Mouse (Mus musculus): Measurements from ENCODE around the gene Zfp423.
"Not testable (repeated sequence)": the region's sequence is repeated elsewhere in the genome, so short reads cannot be mapped to it uniquely, and the experiment has no call there.

The Zfp423 gene

DNA sequence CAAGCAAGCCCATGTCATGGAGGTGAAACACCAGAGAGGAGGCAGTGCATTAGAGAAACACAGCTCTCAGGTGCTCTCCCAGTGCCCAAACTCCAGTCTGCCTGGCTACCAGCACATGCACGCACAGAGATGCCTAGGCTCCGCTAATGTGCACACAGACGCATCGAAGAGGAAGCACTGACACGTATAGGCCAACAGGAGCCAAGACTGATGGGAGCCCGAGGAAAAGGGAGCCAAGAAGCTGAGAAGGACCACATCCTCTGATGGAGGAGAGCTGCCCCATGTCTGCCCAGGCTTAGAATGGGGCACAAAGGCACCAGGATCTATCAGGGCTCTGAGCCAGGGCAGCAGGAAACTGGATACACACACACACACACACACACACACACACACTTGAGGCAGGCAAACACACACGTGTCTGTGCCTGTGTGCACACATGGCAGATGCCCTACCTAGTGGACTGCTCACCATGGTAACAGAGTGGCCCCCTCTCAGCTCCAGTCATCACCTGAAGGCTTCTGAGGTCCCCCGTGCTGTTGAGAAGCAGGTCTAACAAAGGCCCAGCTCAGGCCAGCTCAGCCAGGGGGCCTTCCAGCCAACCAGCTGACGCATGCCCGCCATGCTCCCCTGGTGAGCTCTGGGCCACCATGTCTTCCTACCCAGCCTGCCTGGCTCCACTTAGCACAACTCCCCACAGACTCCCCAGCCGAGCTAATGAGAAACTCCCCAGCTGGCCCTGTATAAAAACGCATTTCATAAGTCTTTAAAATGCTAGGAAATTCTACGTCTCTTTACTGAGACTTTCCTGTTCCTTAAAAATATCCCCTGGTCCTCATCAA is 64.0 kb downstream of the Zfp423 start:
- DNase-seq = no peak

DNA sequence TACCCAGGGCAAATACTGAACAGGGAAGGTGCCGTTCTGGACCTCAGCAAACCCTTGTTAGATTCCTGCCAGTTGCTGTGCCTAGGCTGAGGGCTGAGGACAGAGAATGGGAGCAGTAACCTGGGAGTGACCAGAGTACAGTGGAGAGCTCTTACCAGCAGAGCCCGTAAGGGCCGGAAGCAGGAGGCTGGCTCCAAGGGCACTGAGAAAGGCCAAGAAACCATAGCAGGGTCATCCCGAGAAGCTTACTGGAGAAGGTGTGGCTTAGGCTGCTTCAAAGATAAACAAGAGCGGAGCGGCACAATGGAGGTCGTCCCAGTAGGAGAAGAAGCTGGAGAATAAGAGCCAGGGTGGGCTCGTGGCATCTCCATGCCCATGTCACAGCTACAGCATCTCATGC is 65.1 kb downstream of the Zfp423 start:
- DNase-seq = no peak

DNA sequence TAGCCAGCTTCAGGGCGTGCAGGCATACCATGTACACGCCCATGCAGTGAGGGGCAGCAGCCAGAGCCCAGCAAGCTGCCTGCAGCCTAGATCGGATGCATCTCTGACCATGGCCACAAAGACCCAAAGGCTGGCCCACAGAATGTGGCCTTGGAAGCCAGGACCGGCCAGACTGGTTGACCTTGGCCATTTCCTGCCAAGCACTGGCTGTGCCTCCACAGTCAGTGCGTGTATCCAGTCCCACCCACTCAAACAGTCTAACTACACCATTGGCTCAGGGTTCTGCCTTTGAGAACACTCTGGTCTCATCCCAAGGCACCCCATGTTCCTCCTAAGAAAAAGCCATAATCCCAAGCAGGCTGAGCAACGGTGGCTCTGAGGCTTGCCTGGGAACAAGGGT is 65.8 kb downstream of the Zfp423 start:
- no peak for DNase-seq

DNA sequence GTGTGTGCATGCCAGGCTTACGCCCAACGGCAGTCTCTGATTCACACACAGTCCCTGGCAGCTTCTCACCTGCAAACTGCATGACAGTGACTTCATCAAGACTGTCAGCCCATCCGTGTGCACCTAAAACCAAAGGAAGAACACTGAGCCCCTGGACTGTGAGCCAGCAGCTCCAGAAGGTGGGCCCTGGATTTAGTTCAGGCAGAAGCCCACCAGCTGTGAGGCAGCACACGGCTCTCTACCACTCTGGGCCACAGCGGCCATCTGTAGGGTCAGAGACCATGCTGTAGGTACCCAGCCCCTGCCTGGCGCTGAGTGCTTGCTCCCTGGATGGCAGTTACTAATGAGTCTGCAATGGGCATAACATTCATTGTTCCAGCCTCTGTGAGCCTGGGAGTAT is 66.5 kb downstream of the Zfp423 start:
- no peak for DNase-seq

DNA sequence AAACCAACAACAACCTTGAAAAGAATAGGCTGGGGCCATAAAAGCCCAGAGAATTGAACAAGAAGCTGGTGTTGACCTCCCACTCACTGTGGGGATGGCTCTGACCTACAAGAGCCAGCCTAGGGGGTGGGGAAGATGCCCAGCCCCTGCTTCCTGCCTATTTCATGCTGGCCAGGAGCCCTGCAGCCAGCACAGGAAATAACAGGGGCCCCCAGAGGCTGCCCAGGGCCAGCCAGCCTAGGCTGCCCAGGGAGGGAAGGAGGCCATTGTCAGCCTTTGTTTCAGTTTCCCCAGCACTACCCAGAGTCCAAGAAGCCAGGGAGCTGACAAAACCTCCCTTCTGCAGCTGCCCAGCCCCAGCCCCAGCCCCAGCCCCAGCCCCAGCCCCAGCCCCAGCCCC is 67.5 kb downstream of the Zfp423 start:
- no peak for DNase-seq

DNA sequence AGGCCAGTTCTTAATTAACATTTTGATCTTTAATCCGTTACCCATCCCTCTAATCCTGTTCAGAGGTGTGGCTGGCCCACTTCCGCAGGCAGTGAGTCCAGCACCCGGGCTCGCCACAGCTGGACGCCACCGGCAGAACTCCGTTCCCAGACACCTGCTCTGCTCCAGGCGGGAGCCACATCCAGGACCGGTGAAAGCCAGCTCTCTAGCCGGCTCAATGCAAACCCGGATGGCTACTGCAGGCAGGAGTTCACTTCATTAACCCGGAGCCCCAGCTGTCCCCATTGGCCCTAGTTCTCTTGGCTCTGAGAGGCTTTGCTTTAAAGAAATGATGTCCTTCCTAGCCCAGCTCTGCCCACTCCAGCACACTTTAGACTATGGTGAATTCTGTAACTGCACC is 71.4 kb downstream of the Zfp423 start:
- no peak for DNase-seq

DNA sequence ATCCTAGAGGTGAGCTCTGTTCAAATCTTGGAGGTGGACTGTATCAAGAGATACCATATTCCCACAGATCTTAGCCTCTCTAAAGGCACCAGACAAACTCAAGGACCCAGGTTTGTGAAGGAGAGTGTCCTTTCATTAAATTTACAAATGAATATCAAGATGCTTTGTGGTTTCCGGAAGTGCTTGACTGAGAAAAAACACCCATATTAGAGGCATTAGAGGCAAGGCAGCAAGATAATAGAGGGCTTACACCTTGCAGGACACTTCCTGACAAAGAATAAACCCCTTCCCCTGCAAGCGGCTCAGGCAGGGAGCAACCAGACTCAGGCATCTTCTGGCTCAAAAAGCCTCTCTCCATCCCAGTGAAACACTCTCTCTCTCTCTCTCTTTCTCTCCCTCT is 78.3 kb downstream of the Zfp423 start:
- no peak for DNase-seq

DNA sequence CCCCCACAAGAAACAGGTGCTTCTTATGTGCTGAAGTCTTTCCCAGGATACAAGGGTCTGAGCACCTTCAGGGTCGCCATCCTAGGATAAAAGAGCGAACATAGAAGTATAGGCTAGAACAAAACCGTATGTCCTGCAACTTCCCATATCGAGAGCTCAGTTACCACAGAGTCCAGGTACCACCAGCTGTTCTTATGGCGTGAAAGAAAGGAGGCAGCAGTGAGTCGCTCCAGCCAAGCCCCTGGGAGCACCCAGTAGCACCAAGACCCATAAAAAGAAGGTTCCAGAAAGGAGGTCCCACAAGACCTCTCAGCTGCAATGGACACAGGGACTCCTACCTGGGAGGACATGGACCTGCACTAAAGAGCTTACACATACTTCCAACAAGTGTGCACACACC is 83.5 kb downstream of the Zfp423 start:
- no peak for DNase-seq

DNA sequence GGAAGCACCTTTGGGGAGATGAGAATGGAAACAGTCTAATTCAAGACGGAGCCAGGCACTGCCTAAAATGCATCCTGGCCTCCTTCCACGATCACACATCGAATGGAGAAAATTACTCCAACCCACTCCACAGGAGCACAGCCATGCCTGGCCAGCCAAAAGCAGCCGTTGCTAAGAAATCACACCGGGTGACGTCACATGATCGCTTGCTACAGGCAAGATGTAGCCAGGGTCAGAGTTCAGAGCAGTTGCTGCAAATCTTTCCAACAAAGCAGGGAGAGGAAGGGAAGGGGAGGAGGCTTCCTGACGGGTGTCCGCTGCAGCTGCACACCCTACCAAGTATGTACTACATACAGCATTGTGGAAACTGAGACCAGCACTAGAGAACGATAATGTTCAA is 83.9 kb downstream of the Zfp423 start:
- DNase-seq = no peak

DNA sequence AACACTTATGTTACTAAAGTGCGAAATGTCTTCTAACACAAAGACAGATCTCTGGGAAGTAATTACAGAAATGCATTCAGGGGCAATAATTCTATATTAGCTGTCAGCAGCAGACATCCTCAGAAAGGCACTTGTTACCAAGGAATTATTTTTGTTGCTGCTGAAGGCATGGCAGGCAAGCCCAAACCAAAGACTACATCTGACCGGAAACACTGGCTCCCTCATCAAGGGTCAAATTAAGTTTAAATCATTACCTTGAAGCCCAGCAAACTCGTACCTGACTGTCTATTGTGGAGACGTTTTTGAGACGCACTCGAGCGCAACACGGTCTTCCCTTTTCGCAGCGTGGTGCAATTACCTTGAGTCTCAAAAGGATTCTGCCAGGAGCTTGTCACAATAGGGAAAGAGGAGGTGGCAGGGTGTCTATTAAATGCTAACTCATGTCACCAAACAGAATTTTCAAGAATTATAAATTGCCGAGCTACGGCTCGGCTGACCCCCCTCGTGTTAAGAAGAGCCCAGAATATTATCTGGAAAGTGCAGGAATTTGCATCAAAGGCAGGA is 86.3 kb downstream of the Zfp423 start:
- DNase-seq = no peak

DNA sequence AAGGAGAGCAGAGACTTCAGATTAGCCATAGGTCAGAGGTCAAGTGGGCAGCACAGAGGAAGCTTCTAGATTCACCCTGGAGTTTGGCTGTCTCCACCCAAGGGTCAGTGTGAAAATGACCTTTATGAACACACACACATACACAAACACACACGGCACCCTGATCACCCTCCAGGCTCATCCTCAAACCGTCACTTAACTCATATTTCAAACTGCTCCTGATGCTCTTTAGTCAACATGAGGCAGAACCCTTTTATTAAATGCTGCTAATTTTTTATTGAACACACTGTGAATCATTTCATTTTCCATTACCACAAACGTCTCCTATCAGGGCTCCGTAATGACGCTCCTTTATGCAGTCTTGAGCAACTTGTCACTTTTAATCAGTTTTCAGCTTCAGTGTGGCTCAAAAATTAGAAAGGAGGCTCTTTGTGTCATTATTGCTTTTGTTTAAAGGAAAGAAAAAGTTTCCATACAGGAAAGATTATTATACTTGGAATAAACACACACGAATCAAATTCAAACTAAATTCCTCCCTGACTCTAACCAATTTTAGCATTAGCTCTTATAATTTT is 87.0 kb downstream of the Zfp423 start:
- no peak for DNase-seq

DNA sequence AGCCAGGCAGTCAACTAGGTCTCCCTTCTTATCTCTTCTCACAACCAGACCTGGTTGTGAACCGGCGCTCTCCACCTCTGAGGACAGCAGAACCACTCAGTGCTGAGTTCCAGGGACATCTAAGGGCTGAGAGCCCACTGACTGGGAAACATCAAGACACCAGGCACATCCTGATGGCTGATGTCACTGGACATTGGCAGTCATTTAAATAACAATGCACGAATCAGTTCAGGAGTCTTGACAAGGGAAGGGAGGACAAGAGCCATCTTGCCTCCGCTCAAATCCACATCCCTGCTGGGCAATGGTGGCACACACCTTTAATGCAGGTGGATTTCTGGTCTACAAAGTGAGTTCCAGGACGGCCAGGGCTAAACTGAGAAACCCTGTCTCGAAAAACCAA is 92.8 kb downstream of the Zfp423 start:
- no peak for DNase-seq

DNA sequence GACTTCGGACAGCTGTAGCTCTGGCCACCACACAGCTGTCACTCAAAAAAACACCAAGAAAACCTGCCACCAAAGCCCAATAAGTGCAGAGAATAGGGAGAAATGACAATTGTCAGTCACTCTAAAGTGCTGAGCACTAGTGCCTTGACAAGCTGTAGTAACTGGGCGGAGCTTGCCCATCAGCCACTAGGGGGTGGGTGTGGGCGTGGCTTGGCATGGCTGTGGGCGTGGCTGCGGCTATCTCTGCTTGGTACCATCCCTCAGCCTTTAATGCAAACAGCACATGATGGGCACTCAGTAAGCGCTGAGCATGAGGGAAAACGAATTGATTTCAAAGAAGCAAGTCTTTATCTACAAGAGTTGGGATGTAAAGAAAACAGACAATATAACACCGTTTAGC is 95.2 kb downstream of the Zfp423 start:
- peak; percentile 2 for DNase-seq

DNA sequence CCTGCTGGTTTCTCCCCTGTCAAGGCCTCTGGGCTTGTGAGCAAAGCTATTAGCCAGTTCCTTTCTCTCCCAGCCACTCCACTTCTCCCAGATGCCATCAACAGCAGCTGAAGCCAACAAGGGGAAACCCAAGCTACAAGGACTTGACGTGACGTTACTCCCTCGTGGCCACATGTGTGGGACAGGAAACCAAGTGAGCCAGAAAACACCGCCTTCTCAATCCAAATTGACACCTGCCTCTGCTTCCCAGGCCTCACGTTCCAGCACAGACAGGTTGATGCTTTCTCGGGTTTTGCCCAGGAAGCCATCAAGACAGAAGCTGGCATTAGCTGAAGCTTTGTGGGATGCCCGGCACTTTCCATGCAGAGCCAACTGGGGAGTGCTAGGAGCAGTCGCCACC is 96.3 kb downstream of the Zfp423 start:
- DNase-seq = no peak

DNA sequence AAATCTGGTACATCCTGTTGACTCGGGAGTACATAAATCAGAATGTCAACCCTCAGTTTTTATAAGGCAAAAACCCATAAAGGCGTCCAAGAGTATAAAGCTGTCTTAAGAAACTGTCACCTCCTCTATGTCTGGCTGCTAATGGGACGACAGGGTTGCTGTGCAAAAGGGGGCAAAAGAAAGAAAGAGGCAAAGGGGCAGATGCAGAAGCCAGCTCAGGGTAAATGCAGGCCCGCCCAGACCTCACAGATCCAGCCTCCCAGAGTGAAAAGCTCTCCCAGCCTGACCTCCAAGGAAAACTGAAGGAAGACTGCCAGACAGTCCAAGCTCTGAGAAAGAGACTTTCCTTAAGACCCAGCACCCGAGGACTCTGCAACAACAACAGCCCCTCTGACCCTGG is 97.7 kb downstream of the Zfp423 start:
- DNase-seq = no peak

DNA sequence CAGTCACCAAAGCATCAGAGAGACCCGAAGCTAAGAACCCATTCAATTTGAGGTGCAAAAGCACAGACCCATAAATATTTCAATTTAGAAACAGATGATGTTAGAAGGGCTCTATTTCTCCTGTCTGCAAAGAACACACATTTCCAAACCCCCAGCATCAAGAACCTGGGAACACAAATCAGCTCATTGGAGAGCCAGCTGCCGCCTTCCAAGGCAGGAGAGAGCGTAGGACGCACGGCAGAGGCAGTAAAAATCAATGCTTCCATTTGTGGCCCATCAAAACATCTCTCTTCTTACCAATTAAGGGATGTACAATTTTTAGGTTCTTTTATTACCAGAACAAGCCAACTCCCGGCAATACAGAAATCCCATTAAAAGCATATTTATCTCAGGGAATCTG is 98.5 kb downstream of the Zfp423 start:
- no peak for DNase-seq

DNA sequence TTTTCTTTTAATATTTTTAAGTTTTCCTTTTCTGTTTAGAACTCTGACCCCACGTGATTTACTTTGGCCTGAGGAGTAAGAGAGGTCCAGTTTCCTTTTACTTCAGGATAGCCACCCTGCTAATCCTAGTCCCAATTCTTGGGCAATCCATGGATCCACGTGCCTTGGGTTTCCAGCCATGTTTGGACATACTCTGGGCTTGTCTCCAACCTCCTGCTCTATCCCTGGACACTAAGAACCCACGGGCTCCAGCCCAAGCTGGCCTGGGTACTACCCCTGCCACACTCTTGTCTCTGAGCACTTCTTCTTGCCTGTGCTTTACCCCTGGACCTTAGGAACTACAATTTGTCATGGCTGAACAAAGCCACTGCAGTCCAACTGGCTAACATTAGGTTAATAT is 107.5 kb downstream of the Zfp423 start:
- no peak for DNase-seq

DNA sequence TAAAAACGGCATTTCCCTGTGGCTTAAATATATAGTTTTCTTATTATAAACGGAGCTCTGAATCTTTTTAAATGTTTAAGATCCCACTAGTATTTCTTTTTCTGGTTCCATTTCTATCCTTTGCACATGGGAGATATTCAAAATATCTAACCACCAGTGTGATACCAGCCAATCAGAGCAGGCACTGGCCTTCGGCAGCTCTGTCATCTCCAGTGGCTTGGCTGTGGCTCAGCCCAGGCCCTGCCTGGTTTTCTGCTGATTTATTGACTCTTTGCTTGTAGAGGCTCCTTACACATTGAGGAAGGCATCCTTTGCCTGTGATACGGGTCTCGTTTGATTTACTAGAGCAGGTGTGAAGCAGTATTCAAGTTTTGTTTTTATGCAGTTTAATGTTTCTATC is 108.0 kb downstream of the Zfp423 start:
- no peak for DNase-seq

DNA sequence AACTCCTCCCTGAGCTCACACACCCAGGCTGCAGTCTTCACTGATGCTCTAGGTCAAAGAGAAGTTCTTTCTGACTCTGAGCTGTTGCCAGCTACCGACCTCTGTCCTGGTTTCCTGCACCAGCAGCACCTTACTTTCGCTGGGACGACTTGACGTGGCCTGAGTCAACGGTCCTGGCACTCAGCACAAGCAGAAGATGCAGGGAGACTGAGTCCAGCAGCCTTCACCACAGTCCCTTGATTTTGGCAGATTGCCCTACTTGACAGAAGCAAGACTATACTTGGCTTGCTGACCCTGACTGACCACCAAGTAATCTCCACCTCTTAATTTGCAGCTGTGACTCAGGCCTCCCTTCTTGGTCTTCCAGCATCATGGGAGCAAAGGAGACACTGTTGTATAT is 110.6 kb downstream of the Zfp423 start:
- DNase-seq = no peak

DNA sequence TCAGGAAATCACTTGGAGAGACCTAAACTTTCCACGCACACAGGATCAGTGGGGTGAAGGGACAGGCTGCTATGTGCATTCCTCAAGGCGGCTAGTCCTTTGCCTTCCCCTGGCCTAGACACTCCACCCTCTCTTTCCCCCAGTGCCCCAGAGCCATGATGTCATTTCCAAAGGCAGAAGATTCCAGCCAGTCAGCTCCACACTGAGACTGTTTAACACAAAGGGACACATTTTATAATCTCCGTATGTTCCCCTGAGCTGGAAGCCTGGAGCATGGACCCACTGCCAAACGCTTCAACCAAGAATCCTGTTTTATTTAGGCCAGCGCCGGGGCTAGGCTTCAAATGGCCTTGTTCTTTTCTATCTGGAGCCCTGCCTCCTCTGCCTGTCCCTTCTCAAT is 111.6 kb downstream of the Zfp423 start:
- no peak for DNase-seq

DNA sequence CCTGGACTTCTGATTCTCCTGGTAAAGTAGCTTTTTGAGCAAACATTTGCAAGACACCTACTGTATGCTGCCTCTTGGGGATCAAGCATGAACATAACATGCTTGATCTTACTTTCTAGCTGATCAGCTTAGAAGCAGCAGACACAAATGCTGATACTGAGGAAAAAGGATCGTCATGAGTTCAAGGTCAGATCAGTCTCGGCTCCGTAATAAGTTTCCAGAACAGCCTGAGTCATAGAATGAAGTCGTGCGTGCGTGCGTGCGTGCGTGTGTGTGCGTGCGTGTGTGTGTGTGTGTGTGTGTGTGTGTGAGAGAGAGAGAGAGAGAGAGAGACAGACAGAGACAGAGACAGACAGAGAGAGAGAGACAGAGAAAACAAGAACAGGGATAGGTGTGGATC is 117.3 kb downstream of the Zfp423 start:
- DNase-seq = not testable (repeated sequence)

DNA sequence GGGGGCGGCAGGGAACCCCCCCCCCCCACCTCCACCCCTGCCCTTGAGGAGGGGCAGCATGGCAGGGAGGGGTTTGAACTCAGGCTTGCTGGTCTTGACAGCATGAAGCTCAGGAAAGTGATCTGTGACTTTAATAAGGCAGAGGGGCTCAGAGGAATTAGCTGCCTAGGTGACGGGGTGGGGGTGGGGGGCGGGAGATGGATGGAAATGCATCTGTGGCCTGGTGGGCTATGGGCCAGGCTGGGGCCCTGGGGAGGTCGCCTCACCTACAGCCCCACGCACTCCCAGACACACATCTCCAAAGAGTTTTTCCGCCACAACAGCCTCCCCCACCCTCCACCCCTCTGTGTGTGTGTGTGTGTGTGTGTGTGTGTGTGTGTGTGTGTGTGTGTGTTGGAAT is 122.1 kb downstream of the Zfp423 start:
- DNase-seq = no peak

DNA sequence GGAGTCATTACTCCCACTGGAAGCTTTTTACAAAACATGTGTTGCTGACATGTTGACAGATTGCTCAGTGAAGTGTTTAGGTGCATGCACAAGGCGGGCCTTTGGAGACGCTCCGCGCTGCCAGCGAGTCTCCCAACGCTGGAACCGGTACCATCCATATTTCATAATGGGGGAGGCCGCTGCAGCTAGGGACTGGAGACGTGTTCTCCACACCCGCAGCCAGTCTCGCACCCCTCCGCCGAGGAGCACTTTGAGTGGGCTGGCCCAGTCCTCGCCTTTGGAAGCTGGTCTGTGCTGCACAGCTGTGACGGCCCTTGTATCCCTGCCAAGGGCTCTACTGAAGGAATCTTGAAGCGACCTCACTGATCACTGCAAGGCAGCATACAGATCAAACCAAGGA is 122.5 kb downstream of the Zfp423 start:
- no peak for DNase-seq

DNA sequence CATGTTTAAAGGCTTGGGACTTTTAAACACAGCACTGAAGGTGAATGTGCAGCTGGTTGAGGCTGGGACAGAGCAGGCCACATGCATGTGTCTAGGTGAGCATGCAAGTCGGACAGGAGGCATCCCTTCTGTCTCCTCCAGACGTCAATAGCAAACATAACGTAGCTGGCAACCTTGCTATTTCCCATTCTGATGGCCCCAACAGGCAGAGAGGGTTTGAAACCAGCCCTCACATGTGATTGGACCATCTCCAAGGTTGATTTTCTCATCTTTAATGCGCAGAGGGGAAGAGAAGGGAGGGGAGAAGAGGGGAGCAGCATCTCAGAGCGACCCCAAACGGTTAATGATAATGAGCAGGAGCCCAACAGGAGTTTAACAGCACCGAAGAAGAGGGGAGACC is 123.5 kb downstream of the Zfp423 start:
- DNase-seq = no peak

DNA sequence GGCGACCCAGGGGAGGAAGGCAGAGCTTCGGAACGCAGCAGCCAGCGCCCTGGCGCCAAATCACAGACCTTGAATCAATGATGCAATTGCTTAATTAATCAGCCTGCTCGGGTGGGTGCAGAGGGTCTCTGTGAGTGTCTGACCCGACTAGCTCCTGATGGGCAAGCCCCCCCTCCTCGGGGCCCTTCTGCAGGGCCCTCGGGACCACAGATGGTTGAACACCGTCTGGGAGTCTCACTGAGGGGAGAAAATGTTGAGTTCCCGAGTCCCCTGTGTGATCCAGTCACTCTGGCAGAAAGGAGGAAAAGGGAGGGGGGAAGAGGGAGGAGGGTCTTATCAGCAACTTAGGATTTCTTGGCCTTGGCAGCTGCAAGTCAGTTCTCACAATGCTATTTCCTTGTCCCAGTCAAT is 124.0 kb downstream of the Zfp423 start:
- DNase-seq = no peak
